Mouse (Mus musculus): ENCODE results near the gene Mapkapk5. TPM values are rescaled to one million over a fixed set of nuclear protein-coding genes. Genes with fewer than 3 reads are reported as not detected.
A peak's percentile ranks its signal among the peaks of the same experiment; 100 is the strongest.

Mapkapk5 gene
- polyA plus RNA-seq, 1 experiment from 2014 or later: 72.2 TPM

- POLR2A ChIA-PET: no interaction called here
- TF ChIP-seq CTCF (IDR thresholded peaks at IDR 0.05): no peak
- H3K27me3 ChIP-seq: no peaks in the 10 kb centered on the region
- CTCF ChIA-PET: no interaction called here
- ATAC-seq: no peak
- no peak for DNase-seq (ENCODE audit: low read depth, low spot score)
- in situ Hi-C loops (cut with MboI; ENCODE audit: low pct_unique_long_range_greater_than_20kb): no loop called here
These were observed 45.0 kb downstream of the Mapkapk5 start for GRCm38 (mm10) chr5:121500719-121501118.

GRCm38 (mm10) chr5:121493305-121493704 lies 52.4 kb downstream of the Mapkapk5 start:
- in situ Hi-C loops (cut with MboI; ENCODE audit: low pct_unique_long_range_greater_than_20kb): loop anchor here (25.0 kb wide), 1 partner anchor 531 kb away; no protein-coding TSS in a partner anchor
- TF ChIP-seq CTCF (IDR thresholded peaks at IDR 0.05): no peak
- no peaks in the 10 kb centered on the region for H3K27me3 ChIP-seq
- ATAC-seq (no peak), DNase-seq (ENCODE audit: low read depth, low spot score) (no peak)
- POLR2A ChIA-PET: no interaction called here
- CTCF ChIA-PET: interaction anchor here (3.6 kb wide), 1 partner anchor 15 kb away, joined by 21 read pairs; no protein-coding TSS in a partner anchor

GRCm38 (mm10) chr5:121484801-121485200 lies 60.9 kb downstream of the Mapkapk5 start:
- in situ Hi-C loops (cut with MboI; ENCODE audit: low pct_unique_long_range_greater_than_20kb): loop anchor here (25.0 kb wide), 1 partner anchor 522 kb away; no protein-coding TSS in a partner anchor
- ChIA-PET CTCF (interaction anchor here (1.2 kb wide), 1 partner anchor 62 kb away, joined by 3 read pairs; no protein-coding TSS in a partner anchor), POLR2A (no interaction called here)
- DNase-seq (ENCODE audit: low read depth, low spot score): no peak
- no peak for TF ChIP-seq CTCF (IDR thresholded peaks at IDR 0.05)
- H3K27me3 ChIP-seq: no peaks in the 10 kb centered on the region
- ATAC-seq: no peak

- in situ Hi-C loops (cut with MboI; ENCODE audit: low pct_unique_long_range_greater_than_20kb): loop anchor here (5.0 to 25.0 kb wide), 2 partner anchors 260 to 515 kb away; no protein-coding TSS in a partner anchor
- ChIA-PET CTCF (interaction anchor here (0.7 to 3.6 kb wide), 13 partner anchors 11 to 125 kb away, joined by 3 to 54 read pairs (median 4); partner anchors contain the start of gene Adam1b), POLR2A (interaction anchor here (1.9 kb wide), 1 partner anchor 25 kb away, joined by 11 read pairs; the partner anchor contains the start of genes Erp29 and Tmem116)
- ATAC-seq (no peak), DNase-seq (ENCODE audit: low read depth, low spot score) (no peak)
- TF ChIP-seq CTCF (IDR thresholded peaks at IDR 0.05): peak; percentile 69
- no peaks in the 10 kb centered on the region for H3K27me3 ChIP-seq
These were observed 68.0 kb downstream of the Mapkapk5 start for GRCm38 (mm10) chr5:121477680-121478079.

- no peak for DNase-seq (ENCODE audit: low read depth, low spot score)
- H3K27me3 ChIP-seq: no peaks in the 10 kb centered on the region
- ATAC-seq: no peak
- POLR2A ChIA-PET: interaction anchor here (1.4 kb wide), 1 partner anchor 25 kb away, joined by 5 read pairs; the partner anchor contains the start of gene Tmem116
- no peak for TF ChIP-seq CTCF (IDR thresholded peaks at IDR 0.05)
- in situ Hi-C loops (cut with MboI; ENCODE audit: low pct_unique_long_range_greater_than_20kb): loop anchor here (5.0 to 25.0 kb wide), 2 partner anchors 259 to 514 kb away; no protein-coding TSS in a partner anchor
- CTCF ChIA-PET: interaction anchor here (0.7 to 3.5 kb wide), 5 partner anchors 12 to 37 kb away, joined by 3 to 54 read pairs (median 5); no protein-coding TSS in a partner anchor
These were observed 69.7 kb downstream of the Mapkapk5 start for GRCm38 (mm10) chr5:121476040-121476439.

Other genes with a start within 250 kb of the Mapkapk5 start
- gene Trafd1, start 160.3 kb downstream of the Mapkapk5 start, polyA plus RNA-seq (2021): 37.5 TPM
- gene Naa25, start 148.0 kb downstream of the Mapkapk5 start, polyA plus RNA-seq (2021): 36.3 TPM
- gene Tmem116, start 94.0 kb downstream of the Mapkapk5 start, polyA plus RNA-seq (2021): 2.8 TPM
- 219 TPM for gene Erp29, start 93.4 kb downstream of the Mapkapk5 start, polyA plus RNA-seq (2021)
- gene Adam1b, start 42.5 kb downstream of the Mapkapk5 start, polyA plus RNA-seq (2021): 0.10 TPM
- 2.5 TPM for gene Adam1a, start 423 bp downstream of the Mapkapk5 start, polyA plus RNA-seq (2021)
- 0.19 TPM for gene Gm42878, start 423 bp downstream of the Mapkapk5 start, polyA plus RNA-seq (2021)
- gene Aldh2, start 47.9 kb upstream of the Mapkapk5 start, polyA plus RNA-seq (2021): 470 TPM
- gene Acad12, start 73.0 kb upstream of the Mapkapk5 start, polyA plus RNA-seq (2021): 29.8 TPM
- gene Acad10, start 114.6 kb upstream of the Mapkapk5 start, polyA plus RNA-seq (2021): 34.7 TPM
- gene Brap, start 114.7 kb upstream of the Mapkapk5 start, polyA plus RNA-seq (2021): 65.3 TPM
- gene Atxn2, start 165.4 kb upstream of the Mapkapk5 start, polyA plus RNA-seq (2021): 209 TPM